Mouse (Mus musculus) myocyte (in vitro differentiated cells): ENCODE measurements around the gene Cep128.

ENCODE experiments used
- E2F4 ChIP-seq: IDR thresholded peaks from one replicate; pipeline ENCODE4 v1.6.1; 2011; ENCODE audit warnings: mild to moderate bottlenecking, control low read depth, moderate library complexity; ENCODE audit not compliant: insufficient read depth
- MAX ChIP-seq: IDR thresholded peaks from one replicate; pipeline ENCODE4 v1.6.1; 2011; ENCODE audit warnings: low read depth, mild to moderate bottlenecking, control low read depth
- MYOG ChIP-seq, 3 experiments: IDR thresholded peaks; one replicate each; pipeline ENCODE4 v1.6.1; 2011; ENCODE audit warnings: control low read depth in 2 of 3, low read depth in 2 of 3, mild to moderate bottlenecking in 2 of 3; ENCODE audit not compliant: insufficient read length in 2 of 3, control insufficient read depth in 1 of 3, insufficient read depth in 1 of 3
- POLR2A ChIP-seq: IDR thresholded peaks from one replicate; pipeline ENCODE4 v1.6.1; 2011; ENCODE audit warnings: low read depth, mild to moderate bottlenecking, control low read depth, moderate library complexity; ENCODE audit not compliant: insufficient read length
- USF1 ChIP-seq: IDR thresholded peaks from one replicate; pipeline ENCODE4 v1.6.1; 2011; ENCODE audit warnings: low read depth, mild to moderate bottlenecking, control low read depth, moderate library complexity

GRCm38 (mm10) chr12:91066286-91067082 is 317.7 kb downstream of the Cep128 start:
- no peak for TF ChIP-seq POLR2A
- TF ChIP-seq MAX = no peak
- TF ChIP-seq USF1 = no peak
- no peak for TF ChIP-seq MYOG (IDR thresholded peaks at IDR 0.05; ENCODE audit: control insufficient read depth in 1 of 3, insufficient read depth in 1 of 3, insufficient read length in 2 of 3, low read depth in 2 of 3)
- TF ChIP-seq E2F4 = no peak
